Mouse (Mus musculus) liver, embryonic 12.5 days (tissue): Measurements from ENCODE around the gene Mrgpra4. TPM values are rescaled to one million over a fixed set of nuclear protein-coding genes. Genes with fewer than 3 reads are reported as not detected.

ENCODE experiments used
- ATAC-seq: fragments of 200-750 bp; cut with Nextera tagmentation; 2 replicates; pipeline ENCODE4 v1.8.0; 2017; ENCODE audit warnings: moderate number of reproducible peaks, mild to moderate bottlenecking, moderate library complexity
- H3K27ac ChIP-seq: fragments of 300-500 bp; sonication (generic); 2 replicates; pipeline ENCODE4 v1.5.1; 2016; ENCODE audit warnings: mild to moderate bottlenecking
- H3K27me3 ChIP-seq: fragments of 300-500 bp; sonication (generic); replicated peaks from 2 replicates; pipeline ENCODE4 v1.6.1; 2016; ENCODE audit warnings: mild to moderate bottlenecking, moderate library complexity
- H3K36me3 ChIP-seq: fragments of 300-500 bp; sonication (generic); 2 replicates; pipeline ENCODE4 v1.6.1; 2016; ENCODE audit warnings: mild to moderate bottlenecking, moderate library complexity
- H3K4me1 ChIP-seq: fragments of 300-500 bp; sonication (generic); 2 replicates; pipeline ENCODE4 v1.6.1; 2016
- H3K4me2 ChIP-seq: fragments of 300-500 bp; sonication (generic); 2 replicates; pipeline ENCODE4 v1.6.1; 2016; ENCODE audit warnings: mild to moderate bottlenecking, moderate library complexity
- H3K4me3 ChIP-seq: fragments of 300-500 bp; sonication (generic); 2 replicates; pipeline ENCODE4 v1.5.1; 2016; ENCODE audit warnings: mild to moderate bottlenecking, moderate library complexity
- H3K9ac ChIP-seq: fragments of 300-500 bp; sonication (generic); 2 replicates; pipeline ENCODE4 v1.6.1; 2016; ENCODE audit warnings: mild to moderate bottlenecking, moderate library complexity
- H3K9me3 ChIP-seq: fragments of 300-500 bp; sonication (generic); replicated peaks from 2 replicates; pipeline ENCODE4 v1.6.1; 2016; ENCODE audit warnings: mild to moderate bottlenecking, moderate library complexity
- WGBS: fragments of 180-500 bp; shearing (Covaris S2); methylation state at CpG from one replicate; pipeline ENCODE4 v1.1.7; 2016; ENCODE audit not compliant: insufficient replicate concordance; 5-methylcytosine and 5-hydroxymethylcytosine counted together
- polyA plus RNA-seq: library from polyadenylated mRNA; unstranded; fragments of >200 nt; fragmentation: Nextera tagmentation; extraction: Ambion mirVana; gene quantifications from 2 replicates; pipeline ENCODE4 v1.2.1, GENCODE M21; 2016

Gene Mrgpra4
- polyA plus RNA-seq = not detected in 2 replicates

DNA sequence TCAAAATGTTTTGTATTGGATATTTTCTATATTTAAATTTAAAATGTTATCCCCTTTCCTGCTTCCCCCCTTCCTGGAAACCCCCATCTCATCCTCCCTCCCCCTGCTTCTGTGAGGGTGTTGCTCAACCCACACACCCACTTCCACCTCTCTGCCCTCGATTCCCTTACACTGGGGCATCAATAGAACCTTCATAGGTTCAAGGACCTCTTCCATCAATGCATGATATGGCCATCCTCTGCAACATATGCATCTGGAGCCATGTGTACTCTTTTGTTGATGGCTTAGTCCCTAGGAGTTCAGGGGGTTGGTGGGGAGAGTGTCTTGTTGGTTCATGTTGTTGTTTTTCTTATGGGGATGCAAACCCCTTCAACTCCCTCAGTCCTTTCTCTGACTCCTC is at the start of gene Mrgpra4:
Gene Mrgpra4 (minus strand): TSS at position 101 of the 400 bp plus-strand sequence.
- Histone ChIP-seq H3K4me3 (no peak within 1 kb of the TSS), H3K4me2 (no peak within 1 kb of the TSS), H3K9me3 (no peaks in the 10 kb centered on the region), H3K27me3 (no peaks in the 10 kb centered on the region), H3K36me3 (no peaks in the 10 kb centered on the region), H3K4me1 (no peaks in the 10 kb centered on the region), H3K27ac (no peak within 1 kb of the TSS), H3K9ac (no peak within 1 kb of the TSS)
- WGBS = 50% methylated on average over 1 of the region's 1 CpGs
- no peak for ATAC-seq

DNA sequence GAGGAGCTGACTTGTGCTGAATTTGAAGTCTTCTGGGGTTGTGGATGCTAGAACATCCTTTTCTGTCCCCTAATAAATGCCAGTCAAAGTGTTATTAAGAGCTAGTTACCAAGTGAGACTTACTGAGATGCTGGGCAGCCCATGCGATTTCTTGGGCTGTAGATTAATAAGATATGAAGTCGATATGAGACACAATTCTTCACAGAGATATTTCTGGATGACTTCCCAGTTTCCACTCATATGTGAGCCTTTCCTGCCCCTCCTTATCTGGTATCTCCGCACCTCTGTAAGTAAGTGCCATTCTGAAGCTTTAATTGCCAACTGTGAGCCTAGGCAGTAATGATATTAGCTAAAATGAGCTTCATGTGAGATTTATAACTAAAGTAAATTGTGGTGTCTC is 45.6 kb upstream of the Mrgpra4 start, which contains the start of gene Mrgprx1:
Gene Mrgprx1 (minus strand): TSS at position 101 of the 400 bp plus-strand sequence.
- no peak within 1 kb of the TSS for H3K4me3 ChIP-seq
- no peaks in the 10 kb centered on the region for H3K27me3 ChIP-seq
- no peaks in the 10 kb centered on the region for H3K4me1 ChIP-seq
- H3K9ac ChIP-seq = no peak within 1 kb of the TSS
- H3K36me3 ChIP-seq = no peaks in the 10 kb centered on the region
- no peak for ATAC-seq
- H3K9me3 ChIP-seq = no peaks in the 10 kb centered on the region
- WGBS = 71% methylated on average over 3 of the region's 3 CpGs
- H3K27ac ChIP-seq = no peak within 1 kb of the TSS
- H3K4me2 ChIP-seq = no peak within 1 kb of the TSS

GRCm38 (mm10) chr7:48017874-48018273 is 36.0 kb upstream of the Mrgpra4 start:
- Histone ChIP-seq H3K9me3 (no peaks in the 10 kb centered on the region), H3K9ac (no peak overlapping the region), H3K27me3 (no peaks in the 10 kb centered on the region), H3K27ac (no peak overlapping the region), H3K36me3 (no peaks in the 10 kb centered on the region), H3K4me2 (no peak overlapping the region), H3K4me3 (no peak overlapping the region), H3K4me1 (no peaks in the 10 kb centered on the region)
- 33% methylated on average over 2 of the region's 2 CpGs for WGBS
- no peak for ATAC-seq

GRCm38 (mm10) chr7:47995689-47996088 is 13.8 kb upstream of the Mrgpra4 start:
- Histone ChIP-seq H3K9ac (no peak overlapping the region), H3K9me3 (no peaks in the 10 kb centered on the region), H3K27me3 (no peaks in the 10 kb centered on the region), H3K4me1 (no peaks in the 10 kb centered on the region), H3K4me2 (no peak overlapping the region), H3K36me3 (no peaks in the 10 kb centered on the region), H3K4me3 (no peak overlapping the region), H3K27ac (no peak overlapping the region)
- ATAC-seq = no peak
- WGBS = 29% methylated on average over 3 of the region's 3 CpGs

DNA sequence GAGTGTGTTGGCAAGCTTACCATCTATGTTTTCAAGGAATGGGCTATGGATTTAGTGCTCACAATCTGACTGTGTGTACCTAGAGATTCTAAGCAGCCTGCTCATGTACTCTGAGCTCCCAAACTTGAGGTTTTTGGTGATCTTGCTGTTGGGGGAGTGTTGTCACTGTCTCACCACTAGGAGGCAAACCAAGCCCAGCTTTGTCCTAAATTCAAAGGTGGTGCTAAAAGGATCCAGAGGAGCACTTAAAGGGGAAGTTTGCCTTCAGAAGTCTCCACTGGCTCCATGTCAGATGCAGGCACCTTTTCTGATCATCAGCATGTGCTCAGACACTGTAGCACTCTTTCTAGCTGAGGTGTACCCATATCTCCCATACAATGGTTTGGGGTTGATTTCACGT is 4.9 kb upstream of the Mrgpra4 start:
- no peak for ATAC-seq
- WGBS = 17% methylated on average over 1 of the region's 1 CpGs
- H3K4me2 ChIP-seq = no peak overlapping the region
- H3K36me3 ChIP-seq = no peaks in the 10 kb centered on the region
- no peak overlapping the region for H3K27ac ChIP-seq
- H3K4me3 ChIP-seq = no peak overlapping the region
- H3K9me3 ChIP-seq = no peaks in the 10 kb centered on the region
- H3K9ac ChIP-seq = no peak overlapping the region
- no peaks in the 10 kb centered on the region for H3K4me1 ChIP-seq
- no peaks in the 10 kb centered on the region for H3K27me3 ChIP-seq

Other genes starting within 250 kb of the Mrgpra4 start
- not detected in 2 replicates for gene Mrgprx1, start 45.5 kb upstream of the Mrgpra4 start, polyA plus RNA-seq
- not detected in 2 replicates for gene Mrgprb5, start 186.9 kb upstream of the Mrgpra4 start, polyA plus RNA-seq
- not detected in 2 replicates for gene Mrgprb4, start 217.2 kb upstream of the Mrgpra4 start, polyA plus RNA-seq